Comparison of ENCODE assay signal across 8 mouse cellular contexts in the genomic region with DNA sequence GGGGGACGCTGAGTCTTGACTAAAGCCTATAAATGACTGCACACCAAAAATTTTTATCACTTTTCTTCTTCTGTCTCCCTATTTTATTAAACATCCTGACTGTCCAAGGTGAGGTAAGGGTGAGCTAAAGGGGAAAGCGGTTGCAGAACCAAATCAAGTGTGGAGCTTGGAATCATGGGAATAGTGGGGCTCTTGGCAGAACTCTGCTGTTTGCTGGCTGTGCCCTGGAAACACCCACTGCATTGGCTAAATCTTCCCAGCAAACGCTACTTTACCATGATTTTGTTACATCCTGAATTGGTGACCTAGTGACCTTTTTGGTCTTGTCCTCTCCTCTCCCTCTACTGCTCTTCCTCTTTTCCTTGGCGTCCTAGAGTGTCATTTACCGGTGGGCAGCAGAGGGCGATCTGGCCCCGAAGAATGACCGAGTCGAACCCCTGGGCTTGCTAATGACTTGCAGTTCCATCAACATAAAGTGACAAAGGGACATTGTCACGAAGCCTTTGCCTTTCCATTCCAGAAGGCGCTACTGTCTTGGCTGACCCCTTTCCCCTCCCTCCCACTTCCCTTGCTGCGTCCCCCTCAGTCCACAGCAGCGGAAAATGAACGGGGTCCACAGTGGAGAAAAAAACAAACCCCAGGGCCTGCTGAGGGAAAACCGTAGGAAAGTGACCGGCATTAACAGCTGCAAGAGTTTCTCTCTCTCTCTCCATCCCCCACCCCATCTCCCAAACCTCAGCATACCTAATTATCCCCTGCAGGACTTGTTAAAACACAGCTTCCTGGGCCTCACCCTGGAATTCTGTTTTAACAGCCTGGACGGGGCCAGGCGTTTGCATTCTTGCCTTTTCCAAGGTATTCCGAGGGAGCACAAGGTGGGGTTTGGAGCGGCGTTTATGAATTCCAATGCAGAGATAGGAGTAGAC. TPM values are rescaled to one million over a fixed set of nuclear protein-coding genes. Genes with fewer than 3 reads are reported as not detected.
DNase-seq lines count a peak whose midpoint lies in the region; ATAC-seq and TF ChIP-seq lines count a peak whose summit lies in the region.

No protein-coding gene starts in this region.

- peaks cover 14% of the 10 kb centered on the region for H3K4me1 ChIP-seq in hindbrain, embryonic 13.5 days (replicated peaks)

- no peak for DNase-seq in Patski (ENCODE audit: low read depth, low spot score)
- DNase-seq in cerebellum, postnatal 14 days = peak; percentile 86 to 89
- peak; percentile 55 to 62 for DNase-seq in frontal cortex, postnatal 25 days (ENCODE audit: low spot score in 2 of 2)
- DNase-seq in left cerebral cortex, adult 11 months (ENCODE audit: low spot score) = peak; percentile 62
- DNase-seq in lung, postnatal 36 days = peak; percentile 85
- DNase-seq in right cerebral cortex, adult 2 months (ENCODE audit: low spot score in 2 of 2) = peak; percentile 67 to 81
- peak; percentile 52 for DNase-seq in urinary bladder, postnatal 25 days (ENCODE audit: low spot score)

- peak; percentile 96 for TF ChIP-seq CTCF in Patski (IDR thresholded peaks at IDR 0.05)

- H3K9ac ChIP-seq in hindbrain, embryonic 13.5 days = peak overlapping the region; percentile 64

- H3K27me3 ChIP-seq in Patski = no peaks in the 10 kb centered on the region
- no peaks in the 10 kb centered on the region for H3K27me3 ChIP-seq in hindbrain, embryonic 13.5 days

- 4% methylated on average over 21 of the region's 21 CpGs for WGBS in hindbrain, embryonic 13.5 days

- H3K36me3 ChIP-seq in hindbrain, embryonic 13.5 days = no peaks in the 10 kb centered on the region

- CTCF ChIA-PET in Patski (lab: Charles Lee) = interaction anchor here (0.7 to 2.8 kb wide), 27 partner anchors 8 to 172 kb away, joined by 3 to 25 read pairs (median 4); partner anchors contain the start of gene Lrig2

- H3K9me3 ChIP-seq in hindbrain, embryonic 13.5 days = no peaks in the 10 kb centered on the region

- POLR2A ChIA-PET in Patski (lab: Charles Lee) = interaction anchor here (0.6 to 2.0 kb wide), 7 partner anchors 10 to 449 kb away, joined by 3 to 7 read pairs (median 4); partner anchors contain the start of gene Lrig2

- peak overlapping the region; percentile 66 for H3K27ac ChIP-seq in hindbrain, embryonic 13.5 days

- H3K4me2 ChIP-seq in hindbrain, embryonic 13.5 days = peak overlapping the region; percentile 54

- in situ Hi-C loops in Patski (cut with MboI; ENCODE audit: low pct_unique_long_range_greater_than_20kb) = loop anchor here (5.0 kb wide), 2 partner anchors 101 to 141 kb away; no protein-coding TSS in a partner anchor

- peak; percentile 75 for ATAC-seq in Patski
- ATAC-seq in hindbrain, embryonic 13.5 days (ENCODE audit: low FRiP score) = peak; percentile 85

- H3K4me3 ChIP-seq in hindbrain, embryonic 13.5 days = peak overlapping the region; percentile 29

RNA-seq across cellular contexts. Expression of gene Lrig2, which starts 29.7 kb away (rescaled TPM):
- polyA plus RNA-seq in Patski (2021) = 20.1 TPM
- polyA plus RNA-seq in hindbrain, embryonic 13.5 days (2015; fragmentation: Nextera tagmentation; extraction: Ambion mirVana) = 27.1 and 30.5 TPM in 2 replicates
